Mouse (Mus musculus) yolk sac, embryonic 10.5 days (tissue): Measurements from ENCODE around the gene Armc6.

ENCODE experiments used
- DNase-seq: peaks from one replicate; pipeline ENCODE4 v3.0.0-alpha.2; 2017; ENCODE audit warnings: low spot score

The Armc6 gene

DNA sequence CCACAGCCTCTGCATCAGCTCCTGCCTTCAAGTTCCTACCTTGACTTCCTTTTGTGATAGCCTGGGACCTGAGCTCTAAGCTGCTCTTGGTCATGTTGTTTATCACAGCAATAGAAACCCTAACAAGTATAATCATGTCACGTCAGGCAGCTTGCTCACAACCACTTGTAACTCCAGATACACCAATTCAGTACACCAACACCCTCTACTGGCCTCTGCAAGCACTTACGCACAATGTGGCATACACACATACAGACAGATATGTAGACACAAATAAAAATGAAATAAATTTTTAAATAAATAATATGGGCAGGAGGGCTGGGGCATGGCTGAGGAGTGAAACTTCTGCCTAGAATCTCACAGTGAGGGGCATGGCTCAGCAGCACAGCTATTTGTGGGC is 38.5 kb downstream of the Armc6 start:
- DNase-seq, result no peak

DNA sequence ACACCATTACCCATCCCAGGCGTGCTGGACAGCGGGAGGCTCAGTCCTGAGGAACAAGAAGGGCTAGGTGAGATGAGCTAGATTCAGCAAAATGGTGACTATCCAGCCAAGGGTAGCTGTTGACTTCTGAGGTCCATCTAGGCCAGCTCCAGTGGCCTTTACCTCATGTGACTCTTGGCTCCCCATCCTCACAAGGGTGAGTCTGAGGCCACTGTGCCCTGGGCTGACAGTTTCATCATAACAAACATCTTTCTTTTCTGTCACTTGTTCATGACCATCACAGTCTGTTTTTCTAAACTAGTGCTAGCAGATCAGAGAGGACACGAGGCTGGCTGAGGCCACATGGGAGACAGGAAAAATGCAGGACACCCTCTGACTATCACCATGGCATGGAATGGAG is 40.1 kb downstream of the Armc6 start:
- DNase-seq, result no peak

DNA sequence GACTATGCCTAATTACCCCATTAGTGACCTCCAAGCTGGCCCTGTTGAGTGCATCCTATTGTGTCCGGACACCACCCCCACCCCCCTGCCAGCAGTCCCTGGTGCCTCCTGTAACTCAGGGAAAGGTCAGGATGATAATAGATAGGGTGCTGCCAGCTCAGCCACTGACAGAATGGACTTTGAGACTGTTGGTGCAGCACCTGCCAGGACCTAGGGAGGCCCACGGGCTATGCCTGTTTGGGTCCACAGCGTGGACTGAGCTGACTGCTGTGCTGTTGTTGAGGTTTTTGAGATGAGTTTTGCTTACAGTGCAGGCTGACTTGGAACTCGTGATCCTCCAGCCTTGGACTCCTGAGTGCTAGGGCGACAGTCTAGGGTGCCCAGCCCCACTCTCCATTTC is 41.0 kb downstream of the Armc6 start:
- DNase-seq, result no peak

DNA sequence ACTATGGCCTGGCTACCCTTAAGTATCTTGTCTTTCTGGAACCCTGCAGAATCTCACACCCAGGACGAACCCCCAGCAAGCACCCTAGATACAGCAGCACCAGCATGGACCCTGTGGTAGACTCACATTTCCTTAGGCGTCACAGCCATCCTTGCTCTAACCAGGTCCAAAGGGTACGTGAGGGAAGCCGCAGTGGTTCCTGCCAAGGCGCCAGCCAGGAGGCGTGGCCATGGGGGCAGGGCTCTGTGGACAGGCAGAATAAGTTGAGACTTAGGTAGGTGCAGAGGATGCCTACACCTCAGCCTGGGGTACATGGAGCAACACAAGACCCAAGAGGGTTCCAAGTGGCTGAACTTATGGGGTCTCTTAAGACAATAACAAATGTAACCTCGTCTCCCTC is 45.6 kb downstream of the Armc6 start:
- no peak for DNase-seq

DNA sequence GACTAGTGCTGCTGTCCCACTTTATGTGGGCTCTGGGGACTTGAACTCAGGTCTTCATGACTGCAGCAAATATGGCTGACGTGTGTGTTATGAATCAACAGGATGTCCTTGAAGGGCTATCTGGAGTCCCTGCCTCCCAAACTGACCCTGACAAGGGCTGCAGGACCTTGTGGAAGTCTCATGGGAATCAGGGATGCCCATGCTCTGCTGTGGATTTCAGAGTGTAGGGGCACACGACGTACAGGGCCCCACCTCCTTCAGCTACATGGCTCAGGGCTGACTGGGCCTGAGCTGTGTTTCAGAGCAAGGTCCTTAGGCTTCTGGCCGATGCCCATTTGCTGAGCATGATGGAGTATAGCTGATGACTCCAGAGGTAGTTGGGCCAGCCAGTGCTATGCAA is 51.1 kb downstream of the Armc6 start:
- DNase-seq, result no peak

DNA sequence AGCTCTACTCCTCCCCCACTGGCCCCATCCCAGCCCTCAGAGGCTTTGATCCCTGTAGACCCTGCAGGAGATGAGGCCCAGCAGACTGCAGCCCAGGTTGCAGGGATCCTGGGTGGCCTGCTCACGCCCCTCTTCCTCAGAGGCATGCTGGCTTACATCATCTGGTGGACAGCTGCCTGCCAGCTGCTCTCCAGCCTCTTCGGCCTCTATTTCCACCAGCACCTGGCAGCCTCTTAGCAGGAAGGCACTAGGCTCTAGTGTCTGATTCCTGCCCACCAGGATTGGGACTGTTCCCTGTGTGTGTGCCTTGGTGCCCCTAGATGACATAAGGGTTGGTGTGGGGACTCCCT is 52.4 kb downstream of the Armc6 start:
- DNase-seq, result no peak

DNA sequence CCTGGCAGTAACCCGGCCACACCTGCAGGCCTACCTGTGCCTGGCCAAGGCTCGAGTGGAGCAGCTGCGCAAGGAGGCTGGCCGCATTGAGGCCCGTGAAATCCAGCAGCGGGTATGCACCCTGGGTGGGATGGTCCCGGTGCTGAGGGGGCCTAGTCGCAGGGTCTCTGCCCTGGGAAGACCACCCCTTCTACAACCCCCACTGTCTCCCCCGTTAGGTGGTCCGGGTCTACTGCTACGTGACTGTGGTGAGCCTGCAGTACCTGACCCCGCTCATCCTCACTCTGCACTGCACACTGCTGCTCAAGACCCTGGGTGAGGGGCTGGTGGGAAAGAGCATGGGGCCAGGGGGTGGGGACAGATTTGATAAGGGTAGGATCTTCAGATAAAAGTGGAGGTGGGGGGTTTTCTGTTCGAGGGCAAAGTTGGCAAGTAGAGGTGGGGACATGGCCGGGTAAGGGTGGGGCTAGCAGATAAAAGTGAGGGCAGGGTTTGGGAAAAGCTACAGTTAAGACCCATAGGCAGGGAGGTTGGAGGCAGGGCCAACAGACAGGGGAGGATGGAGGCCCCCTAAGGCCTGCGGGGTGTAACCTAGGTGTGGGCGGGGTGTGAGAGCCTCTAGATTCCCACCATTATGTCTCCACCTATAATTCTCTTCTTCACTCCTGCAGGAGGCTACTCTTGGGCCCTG is 52.9 kb downstream of the Armc6 start:
- no peak for DNase-seq

DNA sequence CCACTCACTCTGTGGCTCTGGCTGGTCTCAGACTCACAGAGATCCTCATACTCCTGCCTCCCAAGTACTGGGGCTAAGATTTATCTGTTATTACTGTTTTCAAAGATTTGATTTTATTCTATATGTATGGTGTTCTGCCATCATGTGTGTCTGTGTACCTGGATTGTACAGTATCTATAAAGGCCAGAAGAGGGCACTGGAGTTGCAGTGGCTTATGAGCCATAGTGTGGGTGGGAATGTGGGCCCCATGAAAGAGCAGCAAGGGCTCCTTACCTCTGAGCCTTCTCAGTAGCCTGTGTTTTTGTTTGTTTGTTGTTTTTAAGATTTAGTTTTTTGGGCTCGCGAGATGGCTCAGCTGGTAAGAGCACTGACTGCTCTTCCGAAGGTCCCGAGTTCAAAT is 55.2 kb downstream of the Armc6 start:
- no peak for DNase-seq

DNA sequence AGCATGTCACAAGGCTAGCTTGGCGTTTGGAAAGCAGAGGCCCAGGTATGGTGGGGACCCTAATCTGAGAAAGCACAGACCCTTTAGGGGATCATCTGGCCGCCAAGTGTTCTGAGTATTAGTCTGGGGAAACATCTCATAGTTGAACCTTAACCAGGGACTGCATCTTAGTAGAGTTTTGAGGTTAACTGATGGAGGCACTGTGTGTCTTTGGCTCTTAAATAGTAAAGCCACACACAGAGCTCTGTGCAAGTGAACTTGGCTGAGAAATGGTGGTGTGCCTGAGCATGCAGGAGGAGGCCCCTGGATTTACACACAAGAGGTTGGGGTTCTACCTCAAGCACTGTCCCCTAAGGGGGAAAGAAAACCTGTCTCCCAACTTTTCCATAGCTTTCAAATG is 56.0 kb downstream of the Armc6 start:
- no peak for DNase-seq

DNA sequence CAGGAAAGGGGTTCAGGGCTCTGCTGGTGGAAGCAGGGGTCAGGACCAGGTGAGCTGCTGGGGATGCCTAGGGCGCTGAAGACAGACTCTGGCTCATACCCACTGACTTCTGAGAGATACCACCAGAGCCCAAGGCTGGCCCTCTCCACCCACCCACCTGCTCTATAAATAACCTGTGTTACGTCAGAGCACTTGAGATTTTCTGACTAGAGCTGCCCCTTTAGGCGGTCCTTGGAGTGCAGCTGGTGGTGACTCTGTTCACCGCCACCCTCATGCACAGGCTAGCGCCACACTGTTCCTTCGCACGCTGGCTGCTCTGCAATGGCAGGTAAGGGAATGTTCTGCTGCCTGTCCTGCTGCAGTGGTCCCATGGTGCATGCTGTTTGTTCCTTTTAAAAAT is 60.2 kb downstream of the Armc6 start:
- no peak for DNase-seq

DNA sequence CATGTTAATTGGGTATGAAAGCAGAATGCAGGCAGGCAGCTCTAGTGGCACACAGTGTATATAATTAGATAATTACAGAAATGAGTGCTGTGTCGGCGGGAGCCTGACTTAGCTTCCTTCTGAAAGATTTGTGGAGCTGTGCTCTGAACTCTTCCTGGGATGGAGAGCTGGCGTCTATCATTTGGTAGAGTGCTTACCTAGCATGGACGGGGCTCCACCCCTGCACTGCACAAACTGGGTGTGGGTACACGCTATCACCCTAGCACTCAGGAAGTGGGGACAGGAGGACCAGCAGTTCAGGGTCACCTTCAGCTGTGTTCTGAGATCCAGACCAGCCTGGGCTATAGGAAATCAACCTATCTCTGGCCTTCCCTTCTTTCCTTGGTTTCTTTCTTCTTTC is 60.9 kb downstream of the Armc6 start:
- DNase-seq, result no peak

DNA sequence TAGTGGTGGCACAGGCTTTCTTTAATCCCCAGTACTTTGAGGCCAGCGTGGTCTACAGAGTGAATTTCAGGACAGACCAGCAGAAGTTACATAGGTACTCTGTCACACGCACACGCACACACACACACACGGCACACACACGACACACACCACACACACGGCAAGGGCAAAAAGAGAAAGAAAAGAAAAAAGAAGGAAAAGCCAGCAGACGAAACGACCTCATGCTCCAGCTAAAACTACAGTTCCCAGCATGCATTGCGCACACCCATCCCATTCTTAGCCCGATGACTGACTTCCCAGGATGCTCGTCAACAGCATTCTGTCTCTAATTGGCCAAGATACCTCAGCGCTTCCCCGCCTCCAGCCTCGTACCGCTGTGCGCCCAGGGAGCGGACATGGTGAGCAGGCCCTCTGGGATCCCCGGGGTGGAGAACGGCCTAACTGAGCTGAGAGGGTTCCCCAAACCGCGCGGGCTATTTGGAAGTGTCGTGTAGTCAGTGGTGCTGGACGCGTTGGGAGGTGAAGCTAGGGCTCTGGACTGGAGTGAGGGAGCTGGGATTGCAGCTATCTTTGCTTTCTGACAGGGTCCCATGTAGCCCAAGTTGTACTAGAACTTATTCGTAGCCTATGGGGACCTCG is 62.1 kb downstream of the Armc6 start, which contains the start of gene Tmem161a:
Gene Tmem161a, plus strand, starts transcription at position 314 of the 639 bp plus-strand sequence.
- peak; percentile 94 for DNase-seq

DNA sequence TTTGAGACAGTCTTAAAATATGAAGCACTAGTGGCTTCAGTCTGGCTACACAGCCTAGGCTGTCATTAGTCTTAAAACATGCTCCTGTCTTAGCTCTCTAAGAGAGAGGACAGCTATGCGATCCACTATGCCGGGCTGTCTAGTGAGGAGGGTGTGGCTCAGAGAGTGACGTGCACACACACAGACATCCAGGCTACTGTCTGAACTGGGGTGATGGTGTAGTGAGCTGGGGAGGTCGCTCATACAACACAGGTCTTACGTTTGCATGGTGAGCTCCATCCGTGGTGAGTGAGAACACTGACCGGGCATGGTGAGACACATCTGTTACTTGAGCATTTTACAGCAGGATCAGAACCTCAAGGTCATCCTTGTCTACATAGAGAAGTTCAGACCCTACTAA is 63.0 kb downstream of the Armc6 start:
- no peak for DNase-seq

DNA sequence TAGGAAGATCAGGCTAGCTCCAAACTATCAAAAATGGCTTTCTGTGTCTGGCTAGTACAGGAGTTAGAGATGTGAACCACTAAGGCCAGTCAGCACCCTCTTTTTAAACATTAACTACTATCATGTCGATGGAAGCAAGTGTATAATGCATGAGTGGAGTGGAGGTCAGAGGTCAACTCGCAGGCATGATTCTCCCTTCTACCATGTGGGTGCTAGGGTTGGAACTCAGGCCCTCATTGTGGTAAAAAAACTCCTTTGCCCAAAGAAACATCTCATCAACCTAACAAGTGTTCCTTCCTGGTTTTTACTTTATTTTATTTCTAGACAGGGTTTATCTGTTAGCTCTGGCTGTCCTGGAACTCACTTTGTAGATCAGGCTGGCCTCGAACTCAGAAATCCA is 63.5 kb downstream of the Armc6 start:
- peak; percentile 18 for DNase-seq
